Mouse (Mus musculus): Measurements from ENCODE around the gene Shisa8.
"Not testable (repeated sequence)": the region's sequence is repeated elsewhere in the genome, so short reads cannot be mapped to it uniquely, and the experiment has no call there.

Gene Shisa8

DNA sequence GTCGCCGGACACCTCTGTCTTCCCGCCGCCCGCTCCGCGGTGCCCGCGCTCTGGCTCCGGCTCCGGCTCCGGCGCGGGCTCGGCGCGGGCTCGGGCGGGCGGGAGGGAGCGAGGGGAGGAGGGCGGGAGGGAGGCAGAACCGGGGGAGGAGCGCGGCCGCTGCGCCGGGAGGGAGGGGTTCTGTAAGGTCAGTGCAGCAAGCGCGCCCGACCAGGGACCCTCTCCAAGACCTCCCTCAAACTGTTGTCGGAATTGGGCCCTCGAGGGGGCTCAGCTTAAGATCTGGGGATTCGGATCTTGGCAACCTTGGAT is at the start of gene Shisa8:
Gene Shisa8, minus strand, starts transcription at position 64 of the 312 bp plus-strand sequence.
- peak; percentile 39 to 48 for DNase-seq

DNA sequence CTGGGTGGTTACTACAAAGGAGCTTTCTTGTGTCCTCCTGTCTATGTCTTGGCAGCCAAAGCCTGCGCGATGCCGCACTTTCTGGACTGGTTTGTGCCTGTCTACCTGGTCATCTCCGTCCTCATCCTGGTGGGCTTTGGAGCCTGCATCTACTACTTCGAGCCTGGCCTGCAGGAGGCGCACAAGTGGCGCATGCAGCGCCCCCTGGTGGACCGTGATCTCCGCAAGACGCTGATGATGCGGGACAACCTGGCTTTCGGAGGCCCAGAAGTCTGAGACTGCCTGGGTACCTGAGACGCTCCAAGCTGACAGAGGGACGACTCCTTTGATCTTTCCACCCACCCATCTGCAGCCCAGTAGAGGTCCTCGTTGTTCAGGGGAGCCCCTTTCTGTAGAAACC is 46.9 kb upstream of the Shisa8 start:
- DNase-seq = peak; percentile 87 to 90

DNA sequence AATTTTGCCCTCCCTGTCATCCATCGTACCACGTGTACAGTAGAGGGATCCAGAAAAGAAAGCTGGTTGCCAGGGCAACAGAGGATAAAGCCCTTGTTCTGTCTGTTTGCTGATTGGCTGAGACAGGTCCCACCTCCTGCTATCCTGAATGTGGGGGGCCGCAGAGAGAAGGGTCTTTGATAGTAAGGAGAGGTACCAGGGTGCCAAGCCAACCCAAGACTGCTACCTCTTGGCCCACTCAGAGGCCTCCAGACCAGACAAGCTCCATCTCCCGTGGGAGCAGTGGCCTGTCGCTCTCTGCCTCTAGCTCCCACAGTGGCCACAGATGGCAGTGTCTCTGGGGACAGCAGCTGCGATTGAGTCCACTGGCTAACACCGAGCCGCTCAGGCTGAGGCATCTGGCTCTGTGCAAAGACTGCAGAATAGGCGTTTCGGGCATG is 43.3 kb upstream of the Shisa8 start:
- DNase-seq = no peak

DNA sequence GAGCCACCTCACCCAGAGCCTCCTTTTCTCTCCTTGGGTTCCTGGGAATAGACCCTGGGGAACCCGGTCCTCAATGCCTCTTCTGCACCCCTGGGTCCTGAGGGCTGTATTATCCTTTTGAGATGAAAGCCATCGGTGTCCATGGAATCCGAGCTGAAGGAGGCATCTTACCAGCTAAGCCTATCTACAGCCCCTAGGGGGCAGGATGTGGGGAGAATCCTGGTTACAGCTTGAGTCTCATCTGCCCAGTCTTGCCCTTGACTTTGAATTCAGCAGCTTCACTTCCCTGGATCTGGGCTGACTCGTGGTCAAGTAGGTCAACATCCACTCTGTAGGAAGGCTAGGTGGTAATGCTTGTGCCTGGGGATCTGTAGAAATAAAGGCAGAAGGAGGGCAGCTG is 42.6 kb upstream of the Shisa8 start:
- no peak for DNase-seq

DNA sequence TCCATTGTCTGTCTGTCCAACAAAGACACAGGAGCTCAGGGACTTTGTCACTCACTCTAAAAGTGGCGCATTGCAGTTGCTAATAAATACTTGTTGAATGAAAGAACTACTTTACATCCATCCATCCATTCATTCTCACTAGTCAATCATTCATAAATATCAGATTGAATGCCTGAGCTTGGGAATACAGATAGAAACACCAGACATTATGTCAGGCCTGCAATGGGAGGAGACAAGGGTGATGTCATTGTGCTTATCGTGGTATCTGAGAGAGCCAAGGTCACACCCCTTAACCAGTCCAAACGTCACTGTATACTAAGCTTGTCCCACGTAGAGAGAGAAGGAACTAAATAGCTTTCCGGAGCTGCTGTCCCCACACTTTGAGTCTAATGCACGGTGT is 39.5 kb upstream of the Shisa8 start, which contains the start of gene 1500009C09Rik:
Gene 1500009C09Rik, plus strand, starts transcription at position 301 of the 400 bp plus-strand sequence.
- DNase-seq = no peak

DNA sequence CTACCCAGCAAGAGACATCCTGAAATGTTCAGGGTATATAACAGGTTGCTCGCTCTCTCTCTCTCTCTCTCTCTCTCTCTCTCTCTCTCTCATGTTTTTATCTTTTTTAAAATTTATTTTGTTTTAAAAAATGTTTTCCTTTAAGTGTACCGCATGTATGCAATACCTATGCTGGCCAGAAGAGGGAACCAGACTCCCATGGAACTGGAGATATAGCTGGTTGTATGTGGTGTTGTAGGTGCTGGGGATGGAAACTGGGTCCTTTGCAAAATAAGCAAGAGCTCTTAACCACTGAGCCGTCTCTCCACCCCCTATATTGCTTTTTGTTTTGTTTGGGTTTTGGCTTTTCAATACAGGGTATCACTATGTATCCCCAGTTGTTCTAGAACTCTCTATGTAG is 39.0 kb upstream of the Shisa8 start:
- DNase-seq = no peak

DNA sequence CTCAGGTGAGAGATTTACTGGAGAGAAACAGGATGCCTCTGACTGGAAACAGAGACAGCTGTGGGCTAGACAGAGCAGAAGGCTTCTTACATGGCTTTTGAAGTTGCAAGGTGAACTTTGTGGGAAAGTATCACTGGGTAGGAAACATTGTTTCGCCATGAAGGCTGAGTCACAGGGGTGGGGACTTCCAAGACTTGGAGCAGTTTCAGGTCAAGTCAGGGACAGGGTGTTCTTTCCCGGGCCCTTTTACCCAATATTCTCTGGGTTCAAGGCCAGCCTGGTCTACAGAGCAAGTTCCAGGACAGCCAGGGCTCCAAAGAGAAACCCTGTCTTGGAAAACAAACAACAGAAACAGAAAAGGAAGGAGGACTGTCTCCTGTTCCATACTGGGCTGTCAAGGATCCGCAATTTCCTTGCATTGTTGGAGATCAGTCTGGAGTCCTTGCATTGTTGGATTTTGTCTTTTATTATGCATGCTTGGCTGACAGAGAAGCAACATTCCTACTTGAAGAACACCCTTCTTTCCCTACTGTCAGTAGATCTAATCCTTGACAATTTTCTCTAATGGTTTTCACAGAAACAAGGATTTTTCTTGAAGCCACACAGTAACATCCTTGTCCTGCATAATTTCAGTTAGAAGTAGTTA is 34.6 kb upstream of the Shisa8 start:
- no peak for DNase-seq

DNA sequence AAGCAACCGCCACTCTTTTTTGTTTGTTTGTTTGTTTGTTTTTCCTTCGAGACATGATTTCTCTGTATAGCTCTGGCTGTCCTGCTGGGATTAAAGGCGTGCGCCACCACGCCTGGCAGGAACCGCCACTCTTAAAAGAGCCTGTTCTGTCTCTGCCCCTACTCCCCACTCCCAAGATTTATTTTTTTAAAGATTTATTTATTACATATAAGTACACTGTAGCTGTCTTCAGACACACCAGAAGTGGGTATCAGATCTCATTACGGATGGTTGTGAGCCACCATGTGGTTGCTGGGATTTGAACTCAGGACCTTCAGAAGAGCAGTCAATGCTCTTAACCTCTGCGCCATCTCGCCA is 32.2 kb upstream of the Shisa8 start:
- not testable (repeated sequence) for DNase-seq

DNA sequence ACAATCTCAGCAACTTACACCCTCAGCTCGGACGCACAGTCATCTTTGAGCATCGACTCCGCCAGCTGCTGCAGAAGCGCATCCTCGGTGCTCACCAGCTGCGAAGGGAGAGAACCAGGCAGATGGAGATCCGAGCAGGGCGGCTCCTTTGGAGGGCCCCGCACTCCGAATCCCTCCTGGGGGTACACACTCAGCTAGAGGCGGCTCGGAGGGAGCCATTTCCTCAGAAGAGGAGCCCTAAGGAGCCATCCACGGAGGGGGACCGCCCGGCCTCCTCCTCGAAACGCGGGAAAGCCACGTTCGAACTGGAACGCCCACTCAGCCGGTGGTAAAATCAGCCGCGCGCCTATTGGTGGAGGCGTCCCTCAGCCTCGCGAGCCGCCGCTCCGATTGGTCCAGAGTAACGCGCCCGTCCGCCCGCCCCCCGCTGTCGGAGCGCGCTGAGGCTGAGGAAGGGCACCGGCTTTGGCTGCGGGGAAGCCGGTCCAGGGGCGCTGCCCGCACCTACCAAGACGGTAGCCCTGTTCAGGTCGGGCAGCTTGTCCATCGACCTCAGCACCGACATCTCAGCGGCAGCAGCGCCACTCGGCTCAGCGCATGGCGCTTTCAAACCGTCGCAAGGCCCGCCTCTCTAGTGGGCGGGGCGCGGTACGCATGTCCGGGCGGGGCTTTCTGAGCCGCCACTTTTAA is 31.6 kb upstream of the Shisa8 start, which contains the start of gene Cenpm:
Gene Cenpm, minus strand, starts transcription at position 634 of the 690 bp plus-strand sequence.
- peak; percentile 96 to 97 for DNase-seq

DNA sequence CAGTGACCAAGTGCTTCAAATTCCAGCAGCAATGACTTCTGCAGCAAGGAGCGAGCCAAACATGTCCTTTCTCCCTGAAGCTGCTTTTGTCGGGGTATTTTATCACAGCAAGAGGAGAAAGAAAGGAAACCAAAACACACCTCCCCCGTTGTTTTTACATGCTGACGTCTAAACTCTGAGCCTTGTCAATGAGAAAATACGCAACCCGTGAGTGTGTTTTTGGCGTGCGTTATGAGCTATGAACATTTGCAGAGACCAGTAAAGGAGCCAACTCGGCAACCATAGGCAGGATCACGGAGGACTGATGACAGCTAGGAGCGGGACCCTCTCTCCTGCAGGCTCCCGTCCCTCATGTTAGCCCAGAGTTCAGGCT is 31.1 kb upstream of the Shisa8 start:
- no peak for DNase-seq

DNA sequence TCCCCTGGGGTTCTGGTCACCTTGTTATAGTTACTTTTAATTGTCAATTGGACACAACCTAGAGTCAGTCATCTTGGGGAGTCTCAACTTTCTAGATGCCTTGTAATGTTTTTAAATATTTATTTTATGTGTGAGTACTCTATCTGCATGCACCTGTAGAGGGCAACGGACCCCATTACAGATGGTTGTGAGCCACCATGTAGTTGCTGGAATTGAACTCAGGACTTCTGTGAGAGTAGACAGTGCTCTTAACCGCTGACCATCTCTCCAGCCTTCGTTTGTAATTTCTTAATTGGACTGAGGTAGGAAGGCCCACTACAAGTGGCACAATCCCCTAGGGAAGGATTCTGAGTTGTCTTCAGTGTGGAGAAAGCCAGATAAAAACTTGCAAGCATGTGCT is 30.7 kb upstream of the Shisa8 start:
- DNase-seq = no peak

DNA sequence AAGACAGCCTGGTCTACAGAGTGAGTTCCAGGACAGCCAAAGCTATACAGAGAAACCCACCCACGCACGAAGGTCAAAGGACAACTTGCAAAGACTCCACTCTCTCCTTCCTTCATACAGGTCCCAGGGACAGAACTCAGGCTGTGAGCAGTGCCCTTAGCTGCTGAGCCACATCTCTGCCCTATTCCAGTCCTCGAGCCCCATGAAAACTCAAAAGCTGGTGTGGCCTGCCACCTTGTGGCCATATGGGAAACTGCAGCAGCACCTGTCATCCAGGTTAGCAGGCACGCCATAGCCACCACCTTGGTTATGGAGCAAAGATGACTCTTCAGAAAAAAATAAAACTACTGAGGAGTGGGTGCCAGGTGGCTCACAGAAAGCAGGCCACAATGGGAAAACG is 23.9 kb upstream of the Shisa8 start:
- DNase-seq = peak; percentile 86 to 87

DNA sequence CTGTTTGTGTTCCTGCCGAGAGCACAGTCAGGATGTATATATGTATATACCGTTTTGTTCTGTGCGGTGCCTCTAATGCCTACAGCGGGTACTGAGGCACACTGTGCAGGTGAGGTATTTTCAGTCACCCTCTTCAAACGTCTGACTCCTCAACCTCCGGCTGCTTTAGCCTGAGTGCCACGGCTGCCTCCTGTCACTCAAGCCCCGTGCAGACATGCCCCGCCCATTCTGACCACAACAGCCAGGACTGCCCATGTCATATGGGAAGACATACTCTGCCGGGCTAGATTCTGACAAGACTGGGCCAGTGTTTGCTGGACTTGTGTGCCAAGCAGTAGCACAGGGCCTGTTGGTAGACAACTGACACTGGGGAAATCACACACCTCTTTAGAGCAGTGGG is 23.0 kb upstream of the Shisa8 start:
- DNase-seq = no peak

DNA sequence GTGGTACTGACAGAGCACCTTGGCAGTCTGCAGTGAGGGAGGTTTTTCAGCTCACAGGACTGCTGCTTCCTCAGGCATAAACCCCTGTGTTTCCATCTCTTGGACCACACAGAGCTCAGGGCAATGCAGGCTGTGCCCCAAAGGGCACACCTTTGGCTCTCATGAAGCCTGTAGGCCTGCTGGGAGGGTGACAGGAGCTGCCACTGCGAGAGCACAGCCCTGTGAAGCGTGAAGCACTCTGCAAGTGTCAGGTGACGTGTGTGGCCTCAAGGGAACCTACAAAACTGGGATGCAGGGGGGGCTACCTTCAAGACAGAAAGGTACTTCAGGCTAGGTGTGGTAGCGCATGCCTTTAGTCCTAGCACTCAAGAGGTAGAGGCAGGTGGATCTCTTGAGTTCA is 20.0 kb upstream of the Shisa8 start:
- DNase-seq = no peak

DNA sequence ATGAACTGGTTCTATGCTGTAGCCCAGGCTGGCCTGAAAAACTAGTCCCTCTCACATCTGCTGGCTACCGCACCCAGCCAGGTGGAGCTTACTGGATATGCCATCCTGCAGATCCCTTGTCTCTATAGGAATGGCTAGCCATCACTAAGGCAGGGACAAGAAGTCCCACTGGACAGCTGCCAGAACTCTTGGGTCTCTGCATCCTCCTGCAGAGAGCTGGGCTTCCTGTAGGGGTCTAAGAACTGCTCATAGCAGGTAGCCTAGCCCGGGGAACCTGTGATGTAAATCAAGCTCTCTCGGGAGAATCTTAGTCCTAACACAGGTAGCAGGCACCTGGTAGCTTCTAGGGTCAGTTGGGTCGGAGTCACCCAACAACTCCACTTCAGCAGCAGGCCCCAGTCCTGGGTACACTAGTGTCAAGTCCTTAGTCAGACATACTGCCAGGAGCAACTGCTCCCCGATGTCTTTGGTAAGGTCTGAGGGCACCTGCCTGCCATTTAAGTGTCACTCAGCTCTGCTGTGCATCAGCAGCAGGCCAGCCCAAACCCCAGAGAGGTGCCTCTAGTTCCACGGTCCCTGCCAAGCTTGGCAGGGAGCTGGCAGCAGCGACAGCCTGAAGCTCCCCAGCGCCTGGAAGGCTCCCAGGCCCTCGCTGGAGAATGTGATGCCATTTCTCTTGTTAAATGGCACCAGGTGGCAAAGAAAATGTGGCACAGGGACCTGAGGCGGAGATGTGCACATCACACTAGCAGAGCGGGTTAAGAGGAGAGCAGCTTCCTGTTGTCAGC is 19.2 kb upstream of the Shisa8 start:
- DNase-seq = no peak

DNA sequence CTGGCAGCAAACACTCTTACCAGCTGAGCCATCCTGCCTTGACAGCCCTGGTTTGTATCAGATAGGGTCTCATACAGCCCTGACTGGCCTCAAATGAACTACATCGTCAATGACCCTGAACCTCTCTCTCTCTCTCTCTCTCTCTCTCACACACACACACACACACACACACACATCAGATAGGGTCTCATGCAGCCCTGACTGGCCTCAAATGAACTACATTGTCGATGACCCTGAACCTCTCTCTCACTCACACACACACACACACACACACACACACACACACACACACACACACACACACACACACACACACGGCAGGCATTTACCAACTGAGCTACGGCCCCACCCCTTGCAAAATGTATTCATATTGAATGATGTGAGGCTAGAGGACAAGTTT is 18.5 kb upstream of the Shisa8 start:
- no peak for DNase-seq

DNA sequence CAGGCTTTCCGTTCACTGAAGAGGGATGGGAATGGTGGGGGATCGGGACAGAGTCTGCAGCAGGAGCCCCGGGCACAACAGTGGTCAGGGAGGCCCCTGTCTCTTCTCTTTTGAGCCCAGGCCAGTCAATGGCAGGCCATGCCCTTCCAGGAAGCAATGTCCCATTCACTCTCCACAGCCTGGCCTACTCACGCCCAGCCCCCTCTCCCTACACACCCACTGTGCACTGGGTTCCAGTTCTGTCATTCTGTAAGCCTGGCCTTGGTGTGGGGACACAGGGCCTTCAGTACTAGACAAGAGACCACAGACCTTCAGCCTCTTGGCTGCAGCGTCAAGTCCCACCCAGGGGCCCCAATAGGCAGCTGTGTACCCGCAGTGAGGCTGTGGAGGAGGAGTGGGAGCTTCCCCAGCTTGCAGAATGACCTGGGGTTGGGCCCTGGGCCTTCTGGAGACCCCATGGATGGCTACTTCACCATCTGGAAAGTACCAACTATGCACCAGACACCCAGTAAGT is 17.5 kb upstream of the Shisa8 start:
- no peak for DNase-seq

DNA sequence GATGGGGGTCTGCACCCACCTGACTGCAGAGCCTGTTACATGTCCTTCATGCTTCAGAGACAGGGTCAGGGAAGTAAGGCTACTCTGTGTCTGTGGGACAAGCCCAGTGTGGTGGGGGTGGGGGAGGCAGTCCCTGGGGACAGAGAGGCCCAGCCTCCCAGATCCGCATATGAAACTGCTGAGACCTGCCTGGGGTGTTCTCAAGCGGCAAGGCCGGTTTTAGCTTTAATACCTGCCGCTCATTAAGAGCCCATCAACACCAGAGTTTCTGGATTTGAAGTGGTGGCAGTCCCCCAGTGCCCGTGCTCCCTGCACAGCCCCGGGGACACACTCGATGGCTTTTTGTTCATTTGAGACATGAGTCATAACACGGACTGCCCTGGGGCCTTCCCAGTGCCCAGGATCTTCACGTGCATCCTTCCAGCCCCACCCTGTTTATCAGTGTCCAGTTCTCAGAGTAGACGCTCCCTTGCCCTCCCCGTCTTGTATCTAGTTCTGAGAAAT is 17.0 kb upstream of the Shisa8 start:
- DNase-seq = peak; percentile 45 to 63

DNA sequence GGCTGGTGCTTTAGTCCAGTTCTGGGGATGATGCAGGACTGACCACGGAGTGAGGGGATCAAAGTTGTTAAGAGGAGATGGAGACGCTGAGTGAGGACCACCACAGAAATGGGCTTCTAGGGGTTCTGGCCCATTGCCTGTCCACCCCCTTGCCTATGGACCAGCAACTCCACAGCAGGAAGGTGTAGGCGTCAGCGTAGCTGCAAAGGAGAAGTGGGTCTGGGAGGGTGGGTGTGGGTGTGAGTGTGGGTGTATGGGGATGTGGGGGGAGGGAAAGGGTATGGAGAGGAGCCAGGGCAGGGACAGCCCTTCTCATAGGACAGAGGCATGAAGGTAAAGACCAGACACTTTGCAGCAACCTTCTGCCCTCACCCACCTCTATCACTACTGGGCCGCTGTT is 13.2 kb upstream of the Shisa8 start:
- no peak for DNase-seq

DNA sequence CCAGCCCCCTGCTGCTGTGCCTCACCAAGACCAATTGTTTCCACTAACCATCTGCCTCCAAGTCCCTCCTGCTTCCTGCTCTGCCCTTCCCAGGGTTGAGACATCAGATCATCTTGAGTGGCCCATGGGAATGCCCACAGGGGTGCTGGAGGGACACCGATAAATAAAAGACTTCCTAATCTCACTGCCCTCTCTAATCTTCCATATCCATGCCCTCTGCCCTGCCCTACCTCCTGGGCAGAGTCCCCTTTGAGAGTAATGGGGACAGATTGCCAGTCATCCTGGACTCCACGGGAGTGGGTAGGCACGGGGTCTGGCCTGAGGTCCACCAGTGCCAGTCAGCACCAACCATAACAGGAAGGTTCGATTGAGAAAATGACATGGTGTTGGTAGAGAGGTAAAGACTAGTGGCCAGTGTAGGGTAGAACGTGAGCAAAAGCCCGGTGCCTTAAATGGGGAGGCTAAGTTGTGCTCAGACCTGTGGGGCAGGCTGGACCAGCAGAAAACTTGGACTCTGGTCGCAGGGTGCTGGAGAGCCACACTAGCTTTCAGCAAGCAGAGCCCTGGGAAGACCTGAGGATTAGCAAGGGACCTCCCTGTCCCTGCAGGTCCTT is 12.1 kb upstream of the Shisa8 start:
- DNase-seq = no peak

DNA sequence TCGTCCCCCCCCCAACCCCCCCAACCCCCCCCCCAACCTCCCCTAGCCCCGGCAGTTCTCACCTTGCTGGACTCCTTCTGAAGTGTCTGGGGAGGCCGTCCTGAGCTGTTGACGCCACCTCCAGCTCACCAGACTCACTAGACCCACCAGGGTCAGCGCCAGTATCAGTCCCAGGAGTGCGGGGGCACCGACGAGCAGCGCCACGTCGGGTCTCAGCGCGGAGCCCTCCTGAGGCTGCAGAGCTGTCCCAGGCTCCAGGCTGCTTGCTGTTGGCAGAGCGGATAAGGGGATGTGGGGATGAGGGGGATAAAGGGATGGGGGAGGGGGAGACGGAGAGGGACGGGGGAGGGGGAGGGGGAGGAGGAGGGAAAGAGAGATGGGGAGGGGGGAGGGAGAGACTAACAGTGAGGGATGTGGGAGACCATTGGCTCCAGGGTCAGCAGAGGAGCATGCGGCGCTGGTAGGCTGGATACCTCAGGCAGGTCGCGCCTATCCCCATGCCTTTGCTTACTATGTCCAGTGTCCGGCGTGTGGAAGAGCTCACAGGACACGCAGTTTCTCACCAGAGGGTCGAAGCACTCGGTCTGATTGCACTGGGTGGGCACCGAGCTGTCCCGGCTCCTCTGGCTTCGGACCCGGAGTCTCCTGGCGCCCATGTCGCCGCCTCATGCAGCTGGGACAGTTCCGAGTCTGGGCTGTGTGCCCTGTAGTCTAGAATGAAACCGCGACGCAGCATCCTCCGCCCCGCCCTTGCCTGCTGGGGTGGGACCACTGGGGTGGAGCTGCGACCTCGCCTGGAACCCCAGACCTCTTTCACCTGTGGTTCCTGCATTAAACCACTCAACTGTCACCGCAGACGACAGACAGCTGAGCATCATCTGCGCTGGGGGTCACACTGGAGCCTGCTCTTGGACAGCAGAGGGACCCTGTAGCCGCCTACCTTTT is 11.3 kb upstream of the Shisa8 start, which contains the start of gene Tnfrsf13c:
Gene Tnfrsf13c, minus strand, starts transcription at position 713 of the 945 bp plus-strand sequence.
- peak; percentile 42 to 52 for DNase-seq

DNA sequence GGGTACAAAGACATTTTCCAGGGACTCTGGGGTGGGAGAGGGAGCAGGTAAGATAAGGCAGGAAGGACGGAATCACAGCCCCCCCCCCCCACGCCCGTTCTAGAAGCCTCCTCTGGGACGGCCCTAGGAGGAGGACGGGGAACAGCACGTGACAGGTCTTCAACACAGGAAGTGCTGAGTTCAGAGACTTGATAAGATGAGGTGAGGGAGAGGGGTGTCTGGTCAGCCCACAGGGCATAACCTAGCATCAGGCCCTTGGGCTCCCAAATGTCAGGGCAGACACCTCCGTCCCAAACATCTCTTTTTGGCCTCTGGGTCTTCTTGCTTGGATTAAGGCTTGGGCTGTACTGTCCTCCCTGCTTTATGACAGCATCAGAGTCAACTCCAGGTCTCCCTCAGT is 10.6 kb upstream of the Shisa8 start:
- no peak for DNase-seq

All from kidney, postnatal 4 days (tissue).